Mouse (Mus musculus): ENCODE results near the gene Skint8.
"Not testable (repeated sequence)": the region's sequence is repeated elsewhere in the genome, so short reads cannot be mapped to it uniquely, and the experiment has no call there.

Skint8 gene

GRCm38 (mm10) chr4:111919092-111919491, at the start of gene Skint8:
Skint8 (plus strand) TSS chr4:111919392.
- DNase-seq (ENCODE audit: low spot score in 2 of 2) = no peak

DNA sequence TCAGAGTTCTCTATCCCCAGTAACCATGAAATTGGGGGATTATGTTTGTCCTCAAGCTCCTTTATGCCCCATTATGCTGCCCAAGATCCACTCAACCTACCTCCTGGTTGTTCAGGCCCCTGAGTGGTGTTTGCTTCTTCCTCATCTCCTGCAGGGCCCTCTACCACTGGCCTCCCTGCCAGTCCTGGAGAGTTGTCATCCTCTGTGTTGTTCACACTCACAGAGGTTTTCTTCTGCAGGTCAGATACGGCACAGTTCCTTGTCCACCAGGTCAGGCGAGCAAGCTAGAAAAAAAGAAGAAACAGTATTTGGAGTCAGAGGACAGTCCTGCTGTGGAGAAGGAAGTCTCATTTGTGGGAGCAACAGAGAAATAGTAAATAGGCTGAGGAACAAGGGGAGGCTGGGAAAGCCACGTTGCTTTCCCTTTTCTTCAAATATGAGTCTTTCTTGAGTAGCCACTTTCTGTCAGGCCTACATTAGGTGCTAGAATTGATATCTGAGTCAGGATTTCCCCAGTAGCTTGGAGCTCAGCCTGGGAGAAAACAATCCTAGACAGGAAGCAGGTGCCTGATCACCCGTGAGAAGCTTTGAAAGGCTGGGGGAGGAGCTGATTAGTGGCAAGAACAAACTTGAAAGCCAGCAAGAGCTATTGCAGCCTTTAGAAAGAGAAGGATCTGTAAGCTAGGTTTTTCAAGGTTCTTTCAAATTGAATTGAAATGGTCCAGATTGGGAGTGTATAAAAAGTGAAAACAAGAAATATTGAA, 38.9 kb upstream of the Skint8 start:
- no peak for DNase-seq (ENCODE audit: low spot score in 2 of 2)

- no peak for DNase-seq (ENCODE audit: low spot score in 2 of 2)
Measured at GRCm38 (mm10) chr4:111883543-111883942, 35.6 kb upstream of the Skint8 start.

GRCm38 (mm10) chr4:111886018-111886417, 33.2 kb upstream of the Skint8 start:
- peak in 1 of 2 experiments; percentile 15 for DNase-seq (ENCODE audit: low spot score in 2 of 2)

- DNase-seq (ENCODE audit: low spot score in 2 of 2) = peak; percentile 4 to 20
Measured at GRCm38 (mm10) chr4:111886607-111887006, 32.6 kb upstream of the Skint8 start.

DNA sequence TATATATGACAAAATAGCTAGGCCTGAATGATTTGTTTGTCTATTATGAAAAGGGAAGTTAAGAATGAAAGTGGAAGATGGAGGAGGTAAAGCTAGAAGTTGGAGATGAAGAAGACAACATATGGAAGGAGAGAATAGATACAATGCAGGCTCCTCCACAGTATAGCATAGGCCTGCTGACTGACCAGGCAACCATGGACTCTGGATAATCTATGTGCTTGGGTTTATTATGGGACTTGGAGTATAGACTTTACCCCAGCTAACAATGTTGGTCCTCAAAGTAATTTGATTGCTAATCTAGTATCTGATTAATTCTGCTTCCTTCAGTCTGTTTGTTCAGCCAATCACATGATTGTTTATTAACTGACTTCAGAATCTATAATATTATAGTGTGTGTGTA, 27.1 kb upstream of the Skint8 start:
- DNase-seq (ENCODE audit: low spot score in 2 of 2) = no peak

- no peak for DNase-seq (ENCODE audit: low spot score in 2 of 2)
Measured at GRCm38 (mm10) chr4:111897755-111898154, 21.4 kb upstream of the Skint8 start.

DNA sequence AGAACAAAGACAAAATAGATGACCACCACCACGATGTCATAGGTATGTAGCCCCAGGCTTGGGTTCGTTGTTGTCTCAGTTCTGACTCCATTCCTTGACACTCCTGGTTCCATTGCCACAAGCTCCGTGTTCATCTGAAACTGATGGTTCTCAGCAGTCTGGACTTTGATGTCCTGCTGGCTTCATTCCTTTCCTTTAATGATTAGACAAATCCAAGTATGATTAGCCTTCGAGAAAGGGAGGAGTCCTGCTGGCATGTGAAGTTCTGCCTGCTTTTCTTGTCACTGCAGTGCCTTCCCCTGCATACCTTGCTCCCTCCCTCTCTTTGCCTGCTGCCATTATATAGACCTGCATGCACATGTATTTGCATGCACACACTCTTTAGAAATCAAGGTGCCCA, 20.6 kb upstream of the Skint8 start:
- no peak for DNase-seq (ENCODE audit: low spot score in 2 of 2)

DNA sequence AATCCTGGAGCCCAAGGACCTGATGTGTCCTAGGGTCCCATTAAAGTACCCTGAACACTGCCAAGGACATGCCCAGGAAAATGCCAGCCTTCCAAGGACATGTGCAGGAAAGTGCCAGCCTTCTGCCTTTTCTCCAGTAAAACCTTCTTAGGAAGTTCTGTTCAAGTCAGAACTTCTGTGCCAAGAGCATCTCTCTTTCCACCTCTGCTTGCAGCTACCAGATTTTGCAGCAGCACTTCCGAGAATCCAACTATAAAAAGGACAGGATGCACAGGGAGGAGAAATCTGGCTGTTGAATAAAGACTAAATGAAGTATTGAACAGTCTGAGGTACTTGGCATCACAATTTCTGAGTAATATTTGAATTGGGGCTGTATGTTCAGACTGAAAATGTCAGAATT, 18.7 kb upstream of the Skint8 start:
- DNase-seq (ENCODE audit: low spot score in 2 of 2) = not testable (repeated sequence)

GRCm38 (mm10) chr4:111901473-111901872, 17.7 kb upstream of the Skint8 start:
- DNase-seq (ENCODE audit: low spot score in 2 of 2) = no peak

DNA sequence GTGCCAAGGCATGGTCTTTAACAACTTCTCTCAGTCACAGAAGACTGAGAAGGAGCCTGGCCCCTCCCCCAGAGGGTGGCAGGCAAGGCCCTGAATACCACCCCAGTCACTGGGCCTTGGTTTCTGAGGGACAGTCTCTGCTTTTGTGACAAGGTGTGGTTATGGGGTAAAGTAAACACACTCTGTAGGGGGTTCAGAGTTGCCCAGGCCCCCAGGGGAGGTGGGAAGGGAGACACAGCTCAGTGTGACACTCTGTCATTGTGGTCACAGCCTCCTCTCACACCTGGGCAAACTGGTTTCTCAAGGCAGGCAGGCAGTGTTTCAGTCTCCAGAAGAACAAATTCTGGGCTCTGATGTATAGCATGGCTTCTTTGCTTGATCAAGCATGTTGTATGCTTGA, 16.4 kb upstream of the Skint8 start, which contains the start of gene Slc5a9:
Slc5a9 (minus strand) TSS at position 144 of the 400 bp plus-strand sequence.
- DNase-seq (ENCODE audit: low spot score in 2 of 2) = no peak

DNA sequence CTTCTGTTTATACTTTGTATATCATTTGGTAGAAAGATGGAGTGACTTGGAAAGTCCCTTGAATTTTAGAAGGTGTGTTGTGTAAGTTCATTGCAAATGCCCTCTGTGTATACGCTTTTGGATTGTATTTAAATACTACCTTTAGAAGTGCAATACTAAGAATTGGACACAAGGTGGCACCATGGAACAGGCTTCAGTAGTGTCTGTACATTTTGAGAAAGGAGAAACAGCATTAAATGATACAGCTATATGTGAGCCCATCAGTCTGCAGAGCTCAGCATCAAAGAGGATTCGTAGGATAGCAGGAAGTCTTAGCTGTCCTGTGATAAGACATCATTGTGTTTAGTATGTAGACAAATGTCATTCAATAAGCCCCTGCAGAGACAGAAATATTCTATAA, 11.3 kb upstream of the Skint8 start:
- DNase-seq (ENCODE audit: low spot score in 2 of 2) = no peak

GRCm38 (mm10) chr4:111961309-111961708, 42.1 kb downstream of the Skint8 start:
- DNase-seq (ENCODE audit: low spot score in 2 of 2) = no peak

DNA sequence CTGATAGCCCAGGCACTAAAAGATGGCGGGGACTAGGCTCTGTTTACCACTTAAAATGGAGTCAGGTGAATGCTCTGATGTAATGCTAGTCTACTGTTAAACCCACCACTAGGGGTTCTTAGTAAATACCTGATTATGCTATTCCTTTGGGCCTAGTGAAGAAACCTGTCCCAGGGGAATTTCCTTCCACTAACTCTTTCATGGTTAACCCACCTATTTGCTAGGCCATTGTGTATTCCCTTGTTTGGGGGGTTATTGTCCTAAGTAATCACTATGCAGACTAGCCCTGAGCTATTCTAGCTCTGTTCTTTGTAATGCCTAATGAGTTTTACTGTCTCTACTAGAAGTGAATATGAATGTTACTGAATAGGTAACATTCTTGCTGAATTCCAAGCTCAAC, 44.0 kb downstream of the Skint8 start:
- not testable (repeated sequence) for DNase-seq (ENCODE audit: low spot score in 2 of 2)

DNA sequence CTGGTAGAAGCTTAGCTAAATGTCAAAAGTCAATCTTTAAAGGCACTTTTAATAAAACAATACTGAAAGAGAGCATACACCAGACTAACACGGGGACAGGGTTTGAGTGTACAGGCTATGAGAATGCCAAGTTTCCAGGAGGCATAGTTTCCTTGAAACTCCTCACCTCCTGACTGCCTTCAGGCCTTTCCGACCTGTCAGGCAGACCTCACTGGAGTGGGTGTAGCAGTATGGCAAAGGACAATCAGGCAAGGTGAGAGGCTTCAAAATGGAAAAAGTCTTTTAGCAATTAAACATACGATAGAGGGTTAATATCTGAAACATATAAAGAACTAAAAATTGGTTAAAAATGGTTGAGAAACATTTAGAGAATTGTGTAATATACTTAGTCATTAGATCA, 44.5 kb downstream of the Skint8 start:
- no peak for DNase-seq (ENCODE audit: low spot score in 2 of 2)

DNA sequence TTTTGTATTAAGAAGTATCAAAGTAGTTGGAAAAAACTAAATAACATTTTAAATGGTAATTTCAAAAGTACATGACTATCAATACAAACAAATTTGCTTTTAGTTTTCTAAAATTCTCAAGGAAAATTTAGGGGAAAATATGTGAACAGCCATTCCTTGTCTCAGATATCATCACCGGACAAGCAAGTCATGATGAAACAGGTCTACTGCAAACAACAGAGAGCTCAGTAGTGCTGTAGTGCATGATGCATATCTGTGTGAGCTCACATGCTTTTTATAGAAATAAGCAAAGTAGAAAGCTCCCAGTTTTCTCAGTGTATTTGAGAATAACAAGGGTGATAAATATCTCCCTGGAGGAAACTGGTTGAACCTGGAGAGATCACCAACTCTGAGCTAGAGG, 53.4 kb downstream of the Skint8 start, which contains the start of gene Skint7:
Skint7 (plus strand) TSS at position 301 of the 400 bp plus-strand sequence.
- no peak for DNase-seq (ENCODE audit: low spot score in 2 of 2)

Data from spleen, postnatal 36 days (tissue).